Mouse (Mus musculus): ENCODE data around the gene Slc25a11. TPM values are rescaled to one million over a fixed set of nuclear protein-coding genes. Genes with fewer than 3 reads are reported as not detected.

Slc25a11 gene
- total and polyA plus RNA-seq, 2 experiments from 2014 or later, result 154 to 168 TPM

DNA sequence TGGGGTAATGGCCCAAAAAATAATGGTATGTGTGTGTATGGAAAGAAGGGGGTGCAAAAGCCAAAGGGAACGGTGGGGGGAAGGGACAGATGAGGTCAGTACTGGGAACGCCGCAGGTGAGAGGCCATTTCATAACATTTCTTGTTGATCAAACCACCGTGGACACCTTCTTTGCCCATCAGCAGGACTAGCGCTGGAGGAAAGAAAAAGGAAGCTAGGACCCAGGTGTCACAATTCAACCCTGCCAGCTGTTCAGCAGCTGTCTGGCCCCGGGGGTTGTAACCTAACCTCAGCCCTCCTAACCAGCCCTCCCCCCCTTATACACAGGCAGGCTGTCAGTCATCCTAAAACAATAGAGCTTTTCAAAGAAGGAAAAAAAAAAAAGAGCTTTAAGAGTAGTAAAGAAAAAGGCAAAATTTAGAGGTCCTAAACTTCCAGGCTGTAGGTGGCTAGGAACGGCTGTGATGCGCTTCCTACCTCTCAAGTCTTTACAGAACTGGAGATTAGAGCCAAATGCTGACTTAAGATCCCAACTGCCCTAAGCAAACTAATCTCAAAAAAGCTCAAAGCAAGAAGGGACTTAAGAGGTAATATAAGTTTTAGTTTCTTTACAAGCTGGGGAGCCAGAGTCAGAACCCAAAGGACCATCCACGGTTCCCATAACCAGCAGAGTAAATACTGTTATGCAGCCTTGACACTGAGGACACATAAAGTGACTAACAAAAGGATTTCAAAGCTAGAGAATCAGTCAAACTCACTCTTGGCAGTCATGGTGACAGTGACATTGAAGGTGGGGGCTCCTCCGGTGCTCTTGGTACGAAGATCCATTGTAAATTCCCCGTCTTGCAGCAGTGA, 5.0 kb upstream of the Slc25a11 start:
- H3K4me1 ChIP-seq (ENCODE audit: insufficient read depth, low read length), result peaks cover 15% of the 10 kb centered on the region; the same call in 1 of the 2 replicates
- no peak overlapping the region; the same call in 1 of the 2 replicates for H3K9ac ChIP-seq (replicated peaks; ENCODE audit: low read length)
- H3K36me3 ChIP-seq (ENCODE audit: insufficient read depth, low read length), result peaks cover 28% of the 10 kb centered on the region
- no peaks in the 10 kb centered on the region for H3K27me3 ChIP-seq (ENCODE audit: insufficient read depth, low read length)
- H3K27ac ChIP-seq, result no peak overlapping the region
- no peaks in the 10 kb centered on the region for H3K9me3 ChIP-seq (ENCODE audit: low read length)
- TF ChIP-seq CTCF (IDR thresholded peaks at IDR 0.05; ENCODE audit: low read depth), result no peak
- 69% methylated on average over 12 of the region's 12 CpGs for WGBS
- no peak for ATAC-seq
- H3K4me3 ChIP-seq (ENCODE audit: low read length), result peak overlapping the region; percentile 99; the same call in 1 of the 2 replicates
- H3K4me2 ChIP-seq (ENCODE audit: low read depth, low read length), result peak overlapping the region; percentile 75
- no peak for DNase-seq (ENCODE audit: low spot score)

DNA sequence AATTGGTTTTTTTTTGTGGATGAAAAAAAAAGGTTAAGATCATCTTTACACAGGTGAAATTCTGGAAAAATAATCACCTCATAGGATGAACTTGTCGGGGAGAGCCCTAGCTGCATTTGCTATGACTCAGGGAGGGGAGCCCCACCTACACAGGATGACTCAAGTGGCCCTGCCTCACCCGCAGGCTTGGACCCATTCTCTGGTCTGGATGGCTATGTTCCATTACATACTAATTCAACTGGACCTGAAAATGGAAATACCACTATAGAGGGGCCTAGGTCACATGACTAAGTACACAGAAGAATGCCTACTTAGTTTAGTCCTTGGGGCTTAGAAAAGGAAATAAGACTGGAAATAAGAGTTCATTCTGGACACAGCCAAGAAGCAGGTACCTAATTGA, 4.1 kb upstream of the Slc25a11 start:
- Histone ChIP-seq H3K4me2 (ENCODE audit: low read depth, low read length) (no peak overlapping the region), H3K4me3 (ENCODE audit: low read length) (no peak overlapping the region), H3K27me3 (ENCODE audit: insufficient read depth, low read length) (no peaks in the 10 kb centered on the region), H3K9me3 (ENCODE audit: low read length) (no peaks in the 10 kb centered on the region), H3K9ac (replicated peaks; ENCODE audit: low read length) (no peak overlapping the region), H3K4me1 (ENCODE audit: insufficient read depth, low read length) (peaks cover 15% of the 10 kb centered on the region), H3K27ac (no peak overlapping the region), H3K36me3 (ENCODE audit: insufficient read depth, low read length) (peaks cover 28% of the 10 kb centered on the region)
- DNase-seq (ENCODE audit: low spot score), result no peak
- ATAC-seq, result no peak
- TF ChIP-seq CTCF (IDR thresholded peaks at IDR 0.05; ENCODE audit: low read depth), result no peak
- WGBS, result 86% methylated on average over 2 of the region's 2 CpGs

DNA sequence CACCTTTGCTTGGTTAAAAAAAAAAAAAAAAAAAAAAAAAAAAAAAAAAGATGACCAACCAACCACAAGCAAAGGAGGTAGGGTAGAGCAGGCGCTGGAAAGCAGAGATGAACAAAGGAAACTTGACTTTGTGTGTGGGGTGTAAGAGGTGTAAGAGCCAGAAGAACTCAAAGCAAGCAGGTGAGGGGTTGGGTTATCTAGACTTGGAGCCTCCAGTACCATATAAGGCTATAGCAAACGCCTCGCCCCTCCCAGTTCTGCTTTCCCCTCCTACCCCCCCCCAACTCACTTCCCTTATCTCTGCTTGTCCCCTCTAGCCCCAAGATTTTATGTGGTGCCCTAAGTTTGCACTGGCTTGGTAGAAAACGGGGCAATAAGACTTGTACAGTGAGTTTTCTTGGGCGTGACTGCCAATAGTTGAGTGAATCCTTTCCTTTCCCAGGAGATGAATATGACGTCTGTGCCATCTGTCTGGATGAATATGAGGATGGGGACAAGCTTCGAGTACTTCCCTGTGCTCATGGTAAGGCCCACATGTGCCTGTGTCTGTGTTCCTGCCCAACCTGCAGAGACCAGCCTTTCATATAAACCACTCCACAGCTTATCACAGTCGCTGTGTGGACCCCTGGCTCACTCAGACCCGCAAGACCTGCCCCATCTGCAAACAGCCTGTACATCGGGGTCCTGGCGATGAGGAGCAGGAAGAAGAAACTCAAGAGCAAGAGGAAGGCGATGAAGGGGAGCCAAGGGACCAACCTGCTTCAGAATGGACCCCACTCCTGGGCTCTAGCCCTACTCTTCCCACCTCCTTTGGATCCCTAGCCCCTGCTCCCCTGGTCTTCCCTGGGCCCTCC, 3.3 kb upstream of the Slc25a11 start:
- 76% methylated on average over 12 of the region's 12 CpGs for WGBS
- peaks cover 19% of the 10 kb centered on the region for H3K4me1 ChIP-seq (ENCODE audit: insufficient read depth, low read length)
- H3K4me3 ChIP-seq (ENCODE audit: low read length), result no peak overlapping the region
- H3K27me3 ChIP-seq (ENCODE audit: insufficient read depth, low read length), result no peaks in the 10 kb centered on the region
- H3K27ac ChIP-seq, result no peak overlapping the region
- H3K9me3 ChIP-seq (ENCODE audit: low read length), result no peaks in the 10 kb centered on the region
- peaks cover 28% of the 10 kb centered on the region for H3K36me3 ChIP-seq (ENCODE audit: insufficient read depth, low read length)
- H3K9ac ChIP-seq (replicated peaks; ENCODE audit: low read length), result no peak overlapping the region
- TF ChIP-seq CTCF (IDR thresholded peaks at IDR 0.05; ENCODE audit: low read depth), result no peak
- ATAC-seq (no peak), DNase-seq (ENCODE audit: low spot score) (no peak)
- H3K4me2 ChIP-seq (ENCODE audit: low read depth, low read length), result no peak overlapping the region

DNA sequence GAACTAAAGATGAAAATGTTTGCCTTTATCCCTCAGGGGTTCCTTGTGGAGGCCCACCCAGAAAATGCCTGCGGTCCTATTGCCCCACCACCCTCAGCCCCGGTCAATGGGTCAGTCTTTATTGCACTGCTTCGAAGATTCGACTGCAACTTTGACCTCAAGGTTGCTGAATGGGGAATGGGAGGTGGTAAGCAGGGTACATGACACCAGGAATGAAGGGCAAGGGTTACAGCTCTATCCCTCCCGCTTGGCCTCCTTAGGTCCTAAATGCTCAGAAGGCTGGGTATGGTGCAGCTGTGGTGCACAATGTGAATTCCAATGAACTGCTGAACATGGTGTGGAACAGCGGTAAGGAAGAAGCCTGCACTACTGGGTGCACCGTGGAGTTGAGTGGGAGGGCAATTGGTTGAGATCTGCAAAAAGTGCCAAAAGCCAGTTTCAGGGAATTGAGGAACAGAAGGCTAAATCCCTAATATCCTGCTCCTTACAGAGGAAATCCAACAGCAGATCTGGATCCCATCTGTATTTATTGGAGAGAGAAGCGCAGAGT, 2.0 kb upstream of the Slc25a11 start:
- peaks cover 19% of the 10 kb centered on the region for H3K4me1 ChIP-seq (ENCODE audit: insufficient read depth, low read length)
- DNase-seq (ENCODE audit: low spot score) (no peak), ATAC-seq (no peak)
- H3K9ac ChIP-seq (replicated peaks; ENCODE audit: low read length), result no peak overlapping the region
- H3K36me3 ChIP-seq (ENCODE audit: insufficient read depth, low read length), result peaks cover 38% of the 10 kb centered on the region
- no peak for TF ChIP-seq CTCF (IDR thresholded peaks at IDR 0.05; ENCODE audit: low read depth)
- no peak overlapping the region for H3K27ac ChIP-seq
- H3K4me2 ChIP-seq (ENCODE audit: low read depth, low read length), result no peak overlapping the region
- H3K4me3 ChIP-seq (ENCODE audit: low read length), result no peak overlapping the region
- no peaks in the 10 kb centered on the region for H3K27me3 ChIP-seq (ENCODE audit: insufficient read depth, low read length)
- H3K9me3 ChIP-seq (ENCODE audit: low read length), result no peaks in the 10 kb centered on the region
- WGBS, result 89% methylated on average over 8 of the region's 8 CpGs

DNA sequence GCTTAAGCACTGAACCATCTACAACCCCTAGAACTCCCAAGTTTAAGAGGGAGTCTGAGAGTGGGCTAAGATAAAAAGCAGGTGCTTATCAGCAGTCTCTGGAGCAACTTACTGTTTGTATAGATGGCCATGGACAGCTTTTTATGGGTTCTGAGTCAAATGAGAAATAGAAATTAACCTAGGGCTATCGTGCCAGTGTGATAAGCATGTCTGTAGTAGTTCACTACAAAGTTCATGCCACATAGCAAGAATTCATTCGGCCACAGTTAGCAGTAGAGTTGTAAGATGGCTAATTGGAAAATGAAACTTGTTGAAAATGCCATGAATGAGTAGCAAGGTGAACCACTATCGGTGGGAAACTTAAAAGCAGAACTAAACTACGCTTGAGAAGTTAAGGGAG, 1.2 kb upstream of the Slc25a11 start:
- H3K36me3 ChIP-seq (ENCODE audit: insufficient read depth, low read length), result peaks cover 38% of the 10 kb centered on the region
- no peaks in the 10 kb centered on the region for H3K27me3 ChIP-seq (ENCODE audit: insufficient read depth, low read length)
- TF ChIP-seq CTCF (IDR thresholded peaks at IDR 0.05; ENCODE audit: low read depth), result no peak
- H3K27ac ChIP-seq, result no peak overlapping the region
- H3K9ac ChIP-seq (replicated peaks; ENCODE audit: low read length), result peak overlapping the region; percentile 73
- H3K4me2 ChIP-seq (ENCODE audit: low read depth, low read length), result peak overlapping the region; percentile 99
- no peaks in the 10 kb centered on the region for H3K9me3 ChIP-seq (ENCODE audit: low read length)
- ATAC-seq (no peak), DNase-seq (ENCODE audit: low spot score) (no peak)
- WGBS, result 86% methylated on average over 4 of the region's 4 CpGs
- H3K4me1 ChIP-seq (ENCODE audit: insufficient read depth, low read length), result peaks cover 19% of the 10 kb centered on the region
- peak overlapping the region; percentile 76 for H3K4me3 ChIP-seq (ENCODE audit: low read length)

DNA sequence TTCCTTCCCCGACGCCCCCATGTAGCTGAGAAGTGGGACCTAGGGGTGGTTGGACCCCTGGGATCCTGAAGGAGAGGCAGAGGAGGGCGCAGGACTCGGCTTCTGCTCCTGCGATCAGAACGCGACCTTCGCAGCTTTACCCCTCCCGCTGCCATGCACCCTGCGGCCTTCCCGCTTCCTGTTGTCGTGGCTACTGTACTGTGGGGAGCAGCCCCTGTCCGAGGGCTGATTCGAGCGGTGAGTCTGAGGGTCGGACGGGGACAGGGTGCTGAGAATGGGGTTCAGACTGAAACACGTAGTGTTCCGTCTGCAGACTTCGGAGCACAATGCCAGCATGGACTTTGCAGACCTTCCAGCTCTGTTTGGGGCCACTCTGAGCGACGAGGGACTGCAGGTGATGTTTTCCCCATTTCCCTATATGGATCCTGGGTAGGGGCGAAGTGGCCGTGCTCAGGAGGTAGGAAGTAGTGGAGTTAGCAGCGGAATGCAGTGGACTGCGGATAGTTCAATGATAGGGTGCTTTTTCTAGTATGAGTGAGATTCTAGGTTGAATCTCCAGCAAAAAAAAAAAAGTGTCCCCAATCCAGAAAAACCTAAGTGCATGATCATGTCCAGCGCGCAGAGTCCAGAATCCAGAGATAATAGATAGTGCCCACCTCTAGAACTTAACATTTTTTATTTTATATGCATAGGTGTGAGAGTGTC, 589 bp upstream of the Slc25a11 start:
- TF ChIP-seq CTCF (IDR thresholded peaks at IDR 0.05; ENCODE audit: low read depth), result no peak
- DNase-seq (ENCODE audit: low spot score) (no peak), ATAC-seq (no peak)
- WGBS, result 4% methylated on average over 28 of the region's 28 CpGs
- no peaks in the 10 kb centered on the region for H3K27me3 ChIP-seq (ENCODE audit: insufficient read depth, low read length)
- peak overlapping the region; percentile 73 for H3K9ac ChIP-seq (replicated peaks; ENCODE audit: low read length)
- H3K4me2 ChIP-seq (ENCODE audit: low read depth, low read length), result peak overlapping the region; percentile 99
- H3K9me3 ChIP-seq (ENCODE audit: low read length), result no peaks in the 10 kb centered on the region
- H3K36me3 ChIP-seq (ENCODE audit: insufficient read depth, low read length), result peaks cover 38% of the 10 kb centered on the region
- H3K4me1 ChIP-seq (ENCODE audit: insufficient read depth, low read length), result peaks cover 15% of the 10 kb centered on the region
- H3K4me3 ChIP-seq (ENCODE audit: low read length), result peak overlapping the region; percentile 76
- H3K27ac ChIP-seq, result peak overlapping the region; percentile 93
